ENCODE assay signal across 7 mouse cellular contexts in the genomic region with DNA sequence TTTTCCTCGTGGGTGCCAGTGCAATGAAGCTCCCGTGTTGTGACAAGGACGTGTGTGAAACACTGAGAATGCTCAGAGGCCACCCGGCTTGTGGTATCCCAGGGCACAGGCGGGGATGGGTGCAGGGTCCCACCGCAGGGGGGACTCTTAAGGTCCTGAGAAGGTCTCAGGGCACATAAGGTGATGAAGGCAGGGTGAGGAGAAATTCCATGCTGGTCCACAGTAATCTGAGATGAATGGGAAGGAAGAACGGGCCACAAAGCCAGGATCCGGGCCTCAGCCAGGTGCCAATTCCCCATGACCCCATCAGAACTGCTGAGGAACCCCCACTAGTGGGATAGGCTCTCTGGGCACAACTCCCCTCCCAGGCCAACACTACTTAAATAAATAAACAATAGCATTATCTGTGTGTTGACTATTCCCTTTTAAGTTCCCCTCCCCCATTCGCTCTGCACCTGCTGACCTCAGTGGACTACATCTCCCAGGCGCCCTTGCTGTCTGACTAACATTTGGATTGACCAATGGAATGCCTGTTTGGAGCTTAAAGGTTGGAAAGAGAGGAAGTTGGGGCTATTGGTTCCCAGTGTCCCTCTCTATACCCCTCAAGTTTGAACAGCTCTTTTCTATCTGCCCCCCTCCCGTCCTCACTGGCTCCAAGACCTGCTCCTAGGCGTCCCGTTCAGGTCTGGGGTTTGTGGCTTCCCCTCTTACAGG. TPM values are rescaled to one million over a fixed set of nuclear protein-coding genes. Genes with fewer than 3 reads are reported as not detected.
A peak's percentile ranks its signal among the peaks of the same experiment; 100 is the strongest.
DNase-seq lines count a peak whose midpoint lies in the region; ATAC-seq and TF ChIP-seq lines count a peak whose summit lies in the region.

No protein-coding gene starts in this region.

- DNase-seq in MEL (ENCODE audit: low read depth, low spot score) = peak; percentile 62
- DNase-seq in liver, embryonic 11.5 days (ENCODE audit: low spot score) = no peak
- DNase-seq in ovary, postnatal 36 days (ENCODE audit: low spot score) = no peak

- H3K4me2 ChIP-seq in forebrain, embryonic 15.5 days (replicated peaks) = peak overlapping the region; percentile 31
- H3K4me2 ChIP-seq in hindbrain, embryonic 16.5 days (ENCODE audit: low read length) = peak overlapping the region; percentile 59
- H3K4me2 ChIP-seq in liver, embryonic 11.5 days = peak overlapping the region; percentile 40; the same call in 1 of the 2 replicates
- peak overlapping the region; percentile 54 for H3K4me2 ChIP-seq in neural tube, embryonic 12.5 days (replicated peaks)

- WGBS in forebrain, embryonic 15.5 days = 39% methylated on average over 13 of the region's 13 CpGs
- 36% methylated on average over 13 of the region's 13 CpGs for WGBS in hindbrain, embryonic 16.5 days
- 34% methylated on average over 13 of the region's 13 CpGs for WGBS in liver, embryonic 11.5 days
- WGBS in neural tube, embryonic 12.5 days = 36% methylated on average over 13 of the region's 13 CpGs

- H3K27ac ChIP-seq in MEL (ENCODE audit: control insufficient read depth, low read depth, low read length) = no peak overlapping the region
- peak overlapping the region; percentile 73 for H3K27ac ChIP-seq in forebrain, embryonic 15.5 days (replicated peaks)
- H3K27ac ChIP-seq in hindbrain, embryonic 16.5 days (ENCODE audit: low read depth, low read length) = peak overlapping the region; percentile 75
- no peak overlapping the region for H3K27ac ChIP-seq in liver, embryonic 11.5 days (ENCODE audit: low read depth, low read length)
- H3K27ac ChIP-seq in neural tube, embryonic 12.5 days = peak overlapping the region; percentile 17; the same call in 1 of the 2 replicates

- H3K9me3 ChIP-seq in MEL (replicated peaks; ENCODE audit: insufficient read depth, low read length) = no peaks in the 10 kb centered on the region
- no peaks in the 10 kb centered on the region for H3K9me3 ChIP-seq in forebrain, embryonic 15.5 days
- peaks cover 2% of the 10 kb centered on the region; the same call in 1 of the 2 replicates for H3K9me3 ChIP-seq in hindbrain, embryonic 16.5 days (ENCODE audit: control insufficient read depth, low read length)
- no peaks in the 10 kb centered on the region for H3K9me3 ChIP-seq in liver, embryonic 11.5 days (ENCODE audit: control insufficient read depth, low read length)
- H3K9me3 ChIP-seq in neural tube, embryonic 12.5 days = peaks cover 6% of the 10 kb centered on the region; the same call in 1 of the 2 replicates

- TF ChIP-seq POLR2A in MEL (IDR thresholded peaks at IDR 0.05; ENCODE audit: control insufficient read depth in 1 of 2, insufficient read depth in 1 of 2, low read depth in 1 of 2, low read length in 2 of 2, poor library complexity in 1 of 2) = peak in 1 of 2 experiments; percentile 47; a peak in 1 of 4 replicates

- ATAC-seq in cerebellum, adult (ENCODE audit: insufficient number of reproducible peaks, low FRiP score, low TSS enrichment) = peak; percentile 69; the same call in 1 of the 2 replicates
- peak; percentile 63 for ATAC-seq in forebrain, embryonic 15.5 days (replicated peaks)
- ATAC-seq in hindbrain, embryonic 16.5 days = peak; percentile 69
- ATAC-seq in liver, embryonic 11.5 days (replicated peaks; ENCODE audit: low FRiP score) = no peak
- ATAC-seq in neural tube, embryonic 12.5 days (ENCODE audit: low FRiP score, low read depth) = peak; percentile 41; the same call in 1 of the 2 replicates

- H3K79me2 ChIP-seq in MEL (ENCODE audit: control insufficient read depth, insufficient read depth, low read length, poor library complexity) = peaks cover 2% of the 10 kb centered on the region; the same call in 1 of the 2 replicates

- H3K36me3 ChIP-seq in MEL (ENCODE audit: control insufficient read depth in 1 of 2, insufficient read depth in 2 of 2, low read length in 2 of 2) = no peaks in the 10 kb centered on the region
- no peaks in the 10 kb centered on the region for H3K36me3 ChIP-seq in forebrain, embryonic 15.5 days
- no peaks in the 10 kb centered on the region for H3K36me3 ChIP-seq in hindbrain, embryonic 16.5 days (ENCODE audit: control insufficient read depth, insufficient read depth, low read length)
- H3K36me3 ChIP-seq in liver, embryonic 11.5 days (ENCODE audit: control insufficient read depth, insufficient read depth, low read length) = no peaks in the 10 kb centered on the region
- H3K36me3 ChIP-seq in neural tube, embryonic 12.5 days = no peaks in the 10 kb centered on the region

- TF ChIP-seq CTCF in MEL (IDR thresholded peaks at IDR 0.05 in 2 of 3, conservative IDR thresholded peaks at IDR 0.05 in 1 of 3; ENCODE audit: control insufficient read depth in 1 of 3, insufficient read depth in 1 of 3, low read depth in 2 of 3, low read length in 3 of 3, poor library complexity in 1 of 3, severe bottlenecking in 1 of 3) = no peak

- peak overlapping the region in 1 of 2 experiments; percentile 36; a peak in 1 of 4 replicates for H3K4me3 ChIP-seq in MEL (ENCODE audit: control insufficient read depth in 1 of 2, insufficient read depth in 1 of 2, low read depth in 2 of 2, low read length in 2 of 2)
- H3K4me3 ChIP-seq in forebrain, embryonic 15.5 days = peak overlapping the region; percentile 20; the same call in 1 of the 2 replicates
- H3K4me3 ChIP-seq in hindbrain, embryonic 16.5 days (ENCODE audit: low read length) = peak overlapping the region; percentile 23
- no peak overlapping the region for H3K4me3 ChIP-seq in liver, embryonic 11.5 days (ENCODE audit: low read depth, low read length)
- no peak overlapping the region for H3K4me3 ChIP-seq in neural tube, embryonic 12.5 days

- peak overlapping the region; percentile 46 for H3K9ac ChIP-seq in MEL (ENCODE audit: control insufficient read depth, low read depth, low read length, poor library complexity, severe bottlenecking)
- 0 out of 2 replicates have a peak overlapping the region, but pooled peaks have one; percentile 27 for H3K9ac ChIP-seq in forebrain, embryonic 15.5 days (replicated peaks)
- H3K9ac ChIP-seq in hindbrain, embryonic 16.5 days (ENCODE audit: low read depth, low read length) = 0 out of 2 replicates have a peak overlapping the region, but pooled peaks have one; percentile 57
- no peak overlapping the region for H3K9ac ChIP-seq in liver, embryonic 11.5 days (ENCODE audit: low read depth, low read length)
- no peak overlapping the region for H3K9ac ChIP-seq in neural tube, embryonic 12.5 days

- TF ChIP-seq EP300 in MEL (IDR thresholded peaks at IDR 0.05; ENCODE audit: low read depth in 1 of 2, low read length in 2 of 2) = no peak

- peaks cover 0 to 2% of the 10 kb centered on the region in 2 experiments; a peak in 1 of 4 replicates for H3K4me1 ChIP-seq in MEL (ENCODE audit: control insufficient read depth in 1 of 2, insufficient read depth in 2 of 2, low read length in 2 of 2)
- H3K4me1 ChIP-seq in forebrain, embryonic 15.5 days = peaks cover 41% of the 10 kb centered on the region
- H3K4me1 ChIP-seq in hindbrain, embryonic 16.5 days (ENCODE audit: control insufficient read depth, insufficient read depth, low read depth, low read length) = peaks cover 23% of the 10 kb centered on the region
- peaks cover 4% of the 10 kb centered on the region for H3K4me1 ChIP-seq in liver, embryonic 11.5 days (replicated peaks; ENCODE audit: control insufficient read depth, insufficient read depth, low read length)
- H3K4me1 ChIP-seq in neural tube, embryonic 12.5 days = peaks cover 25% of the 10 kb centered on the region

- TF ChIP-seq RAD21 in MEL (IDR thresholded peaks at IDR 0.05; ENCODE audit: low read depth, low read length) = no peak

- H3K27me3 ChIP-seq in MEL (ENCODE audit: control insufficient read depth in 1 of 2, insufficient read depth in 2 of 2, low read length in 2 of 2) = no peaks in the 10 kb centered on the region
- no peaks in the 10 kb centered on the region for H3K27me3 ChIP-seq in forebrain, embryonic 15.5 days
- H3K27me3 ChIP-seq in hindbrain, embryonic 16.5 days (replicated peaks; ENCODE audit: control insufficient read depth, insufficient read depth, low read length) = no peaks in the 10 kb centered on the region
- H3K27me3 ChIP-seq in liver, embryonic 11.5 days (replicated peaks; ENCODE audit: control insufficient read depth, insufficient read depth, low read length) = peaks cover 32% of the 10 kb centered on the region
- 0 out of 2 replicates have a peak, but pooled peaks cover 2% of the 10 kb centered on the region for H3K27me3 ChIP-seq in neural tube, embryonic 12.5 days (replicated peaks)

TF ChIP-seq in MEL, 35 proteins besides CTCF, POLR2A, EP300 and RAD21:
- TF ChIP-seq SIN3A (IDR thresholded peaks at IDR 0.05; ENCODE audit: low read length) (no peak; the same call in 1 of the 2 replicates), HCFC1 (IDR thresholded peaks at IDR 0.05; ENCODE audit: low read depth, low read length) (peak; percentile 93), KAT2A (conservative IDR thresholded peaks at IDR 0.05; ENCODE audit: low read depth, low read length) (peak; percentile 68), CHD2 (IDR thresholded peaks at IDR 0.05; ENCODE audit: low read length) (peak; percentile 69), USF1 (IDR thresholded peaks at IDR 0.05; ENCODE audit: low read depth, low read length) (peak; percentile 42; the same call in 1 of the 2 replicates), ZNF384 (IDR thresholded peaks at IDR 0.05; ENCODE audit: low read depth, low read length) (no peak), TBP (IDR thresholded peaks at IDR 0.05; ENCODE audit: low read depth, low read length) (0 out of 2 replicates have a peak, but pooled peaks have one; percentile 20)

RNA-seq across cellular contexts. Expression of gene Cux2, which starts 4.4 kb away (rescaled TPM):
- total RNA-seq in MEL (2012; rRNA removed) = 1.2 and 1.4 TPM in 2 replicates
- polyA plus RNA-seq in MEL (2012; ENCODE audit: insufficient read depth in 1 of 2, insufficient read length in 2 of 2, low read depth in 1 of 2, low replicate concordance in 2 of 2, missing spikeins in 1 of 2) = 1 to 10 TPM in 1 of 2 experiments, not detected in 1; 3.5 TPM
- 32.3 and 33.7 TPM in 2 replicates for polyA plus RNA-seq in forebrain, embryonic 15.5 days (2015; fragmentation: Nextera tagmentation; extraction: Ambion mirVana)
- 16.7 and 18.7 TPM in 2 replicates for polyA plus RNA-seq in hindbrain, embryonic 16.5 days (2015; fragmentation: Nextera tagmentation; extraction: Ambion mirVana)
- polyA plus RNA-seq in liver, embryonic 11.5 days (2014; fragmentation: Nextera tagmentation; extraction: Ambion mirVana) = 4.9 and 5.2 TPM in 2 replicates
- polyA plus RNA-seq in neural tube, embryonic 12.5 days (2016; fragmentation: Nextera tagmentation; extraction: Ambion mirVana) = 24.2 and 25.0 TPM in 2 replicates

RNA-seq across cellular contexts. Expression of gene Myl2, which starts 46.5 kb away (rescaled TPM):
- 0.35 and 0.75 TPM in 2 replicates for total RNA-seq in MEL (2012; rRNA removed)
- polyA plus RNA-seq in MEL (2012; ENCODE audit: insufficient read depth in 1 of 2, insufficient read length in 2 of 2, low read depth in 1 of 2, low replicate concordance in 2 of 2, missing spikeins in 1 of 2) = under 1 TPM in 1 of 2 experiments, not detected in 1; 0.54 TPM
- 0.28 and 3.6 TPM in 2 replicates for polyA plus RNA-seq in forebrain, embryonic 15.5 days (2015; fragmentation: Nextera tagmentation; extraction: Ambion mirVana)
- polyA plus RNA-seq in hindbrain, embryonic 16.5 days (2015; fragmentation: Nextera tagmentation; extraction: Ambion mirVana) = 1.9 and 2.7 TPM in 2 replicates
- polyA plus RNA-seq in liver, embryonic 11.5 days (2014; fragmentation: Nextera tagmentation; extraction: Ambion mirVana) = 9.9 and 20.9 TPM in 2 replicates
- polyA plus RNA-seq in neural tube, embryonic 12.5 days (2016; fragmentation: Nextera tagmentation; extraction: Ambion mirVana) = 0.80 and 6.0 TPM in 2 replicates

Comparison
In these comparisons a context has a peak if more than half of its experiments do, and no peak if none do; other contexts are left out.
1. H3K27ac ChIP-seq: peak in forebrain, embryonic 15.5 days (single experiment), hindbrain, embryonic 16.5 days (single experiment) and neural tube, embryonic 12.5 days (single experiment); none in MEL (single experiment) and liver, embryonic 11.5 days (single experiment).
2. H3K4me3 ChIP-seq: peak in forebrain, embryonic 15.5 days (single experiment) and hindbrain, embryonic 16.5 days (single experiment); none in liver, embryonic 11.5 days (single experiment) and neural tube, embryonic 12.5 days (single experiment).
3. H3K9ac ChIP-seq: peak in MEL (single experiment), forebrain, embryonic 15.5 days (single experiment) and hindbrain, embryonic 16.5 days (single experiment); none in liver, embryonic 11.5 days (single experiment) and neural tube, embryonic 12.5 days (single experiment).
4. Peak in every context shown above with its lines, with median percentiles within 50 percentile points of each other: H3K4me2 ChIP-seq.